Mouse (Mus musculus) erythroblast, embryonic 14.5 days (primary cell): Measurements from ENCODE around the gene Hdgfl2. TPM values are rescaled to one million over a fixed set of nuclear protein-coding genes. Genes with fewer than 3 reads are reported as not detected.
"Not testable (repeated sequence)": the region's sequence is repeated elsewhere in the genome, so short reads cannot be mapped to it uniquely, and the experiment has no call there.

Experiments used
- H3K27me3 ChIP-seq: 2 replicates; pipeline ENCODE4 v1.6.1; 2012; ENCODE audit warnings: inconsistent platforms; ENCODE audit not compliant: control insufficient read depth
- H3K36me3 ChIP-seq: 2 replicates; pipeline ENCODE4 v1.6.1; 2012; ENCODE audit warnings: mild to moderate bottlenecking, inconsistent platforms; ENCODE audit not compliant: control insufficient read depth
- H3K4me1 ChIP-seq: 2 replicates; pipeline ENCODE4 v1.6.1; 2012; ENCODE audit warnings: inconsistent platforms; ENCODE audit not compliant: control insufficient read depth
- H3K4me3 ChIP-seq: replicated peaks from 2 replicates; pipeline ENCODE3; 2012; ENCODE audit warnings: moderate library complexity, mild to moderate bottlenecking, inconsistent platforms
- H3K9me3 ChIP-seq: 2 replicates; pipeline ENCODE4 v1.6.1; 2012; ENCODE audit warnings: low read length, inconsistent platforms, mixed read lengths; ENCODE audit not compliant: control insufficient read depth
- GATA1 ChIP-seq: IDR thresholded peaks from 2 replicates; pipeline ENCODE4 v1.6.1; 2012; ENCODE audit warnings: low read length, inconsistent platforms, mixed read lengths
- TAL1 ChIP-seq: IDR thresholded peaks from 3 replicates; pipeline ENCODE4 v1.6.1; 2012; ENCODE audit warnings: low read length, inconsistent platforms, mixed read lengths
- polyA plus RNA-seq: library from polyadenylated mRNA; stranded (reverse); fragments of >175 nt; gene quantifications from 2 replicates; pipeline ENCODE4 v1.2.3, GENCODE M21; 2012

Hdgfl2 gene
- polyA plus RNA-seq, 1 experiment = 38.5 TPM

DNA sequence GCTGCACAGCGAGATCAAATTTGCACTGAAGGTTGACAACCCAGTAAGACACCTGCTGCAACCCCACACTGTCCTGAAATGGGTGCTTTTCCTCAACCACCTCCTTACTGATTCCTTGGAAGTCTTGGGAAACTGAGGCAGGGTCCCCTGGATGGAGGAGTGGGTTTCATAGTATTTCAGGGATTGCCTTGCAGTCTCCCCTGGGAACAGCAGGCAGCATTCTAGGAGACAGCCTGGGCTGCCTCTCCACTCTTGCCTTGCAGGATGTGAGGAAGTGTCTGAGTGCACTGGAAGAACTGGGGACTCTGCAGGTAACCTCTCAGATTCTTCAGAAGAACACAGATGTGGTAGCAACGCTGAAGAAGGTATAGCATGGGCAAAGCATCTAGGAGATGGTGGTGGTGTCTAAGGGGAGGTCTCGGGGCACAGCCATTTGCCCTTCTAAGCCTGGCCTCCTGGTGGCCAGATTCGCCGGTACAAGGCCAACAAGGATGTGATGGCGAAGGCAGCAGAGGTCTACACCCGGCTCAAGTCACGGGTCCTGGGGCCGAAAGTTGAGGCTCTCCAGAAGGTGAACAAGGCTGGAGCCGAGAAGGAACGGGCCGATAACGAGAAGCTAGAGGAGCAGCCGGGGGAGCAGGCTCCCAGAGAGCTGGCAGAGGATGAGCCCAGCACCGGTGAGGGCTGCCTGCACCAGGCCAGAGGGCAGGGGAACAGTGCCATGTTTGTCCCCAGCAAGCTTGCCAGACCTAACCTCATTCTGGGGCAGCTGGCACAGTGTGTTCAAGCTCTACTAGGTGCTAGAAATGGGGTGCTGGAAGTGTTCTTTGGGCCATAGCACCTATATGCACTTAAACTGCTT, 19.5 kb downstream of the Hdgfl2 start:
- H3K9me3 ChIP-seq = no peaks in the 10 kb centered on the region
- TF ChIP-seq GATA1 = no peak
- TF ChIP-seq TAL1 = no peak
- H3K36me3 ChIP-seq = peaks cover 95% of the 10 kb centered on the region

GRCm38 (mm10) chr17:56100811-56101210, 21.4 kb downstream of the Hdgfl2 start:
- no peak overlapping the region for H3K4me3 ChIP-seq
- H3K27me3 ChIP-seq = no peaks in the 10 kb centered on the region
- no peaks in the 10 kb centered on the region; the same call in 1 of the 2 replicates for H3K4me1 ChIP-seq
- no peaks in the 10 kb centered on the region for H3K9me3 ChIP-seq
- TF ChIP-seq GATA1 (no peak), TAL1 (no peak)
- peaks cover 82% of the 10 kb centered on the region for H3K36me3 ChIP-seq

More for the DNA sequence above, 19.5 kb downstream of the Hdgfl2 start:
- no peak overlapping the region for H3K4me3 ChIP-seq
- no peaks in the 10 kb centered on the region; the same call in 1 of the 2 replicates for H3K4me1 ChIP-seq
- no peaks in the 10 kb centered on the region for H3K27me3 ChIP-seq

GRCm38 (mm10) chr17:56102158-56102557, 22.7 kb downstream of the Hdgfl2 start:
- Histone ChIP-seq H3K9me3 (no peaks in the 10 kb centered on the region), H3K36me3 (peaks cover 69% of the 10 kb centered on the region), H3K4me3 (no peak overlapping the region), H3K4me1 (no peaks in the 10 kb centered on the region), H3K27me3 (no peaks in the 10 kb centered on the region)
- TF ChIP-seq TAL1 (no peak), GATA1 (no peak)

DNA sequence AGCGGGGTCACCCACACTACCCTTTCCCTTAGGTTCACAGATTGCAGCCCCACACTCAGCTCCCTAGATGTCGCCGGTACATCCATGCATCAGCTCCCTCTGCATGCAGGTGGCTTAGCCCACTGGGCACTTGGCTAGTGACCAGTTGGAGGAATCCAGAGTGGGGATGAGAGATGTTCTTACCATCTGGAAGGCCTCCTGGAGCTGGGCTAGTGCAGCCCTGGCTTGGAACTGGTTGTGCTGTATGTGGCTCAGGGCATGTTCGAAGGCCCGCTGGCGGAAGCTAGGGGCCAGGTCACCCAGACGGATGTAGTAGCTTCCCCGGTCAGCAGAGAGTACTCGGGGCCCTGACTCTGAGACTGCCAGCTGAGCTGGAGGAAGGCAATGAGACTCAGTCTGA, 23.5 kb downstream of the Hdgfl2 start:
- Histone ChIP-seq H3K27me3 (no peaks in the 10 kb centered on the region), H3K36me3 (peaks cover 61% of the 10 kb centered on the region), H3K4me1 (no peaks in the 10 kb centered on the region), H3K4me3 (no peak overlapping the region), H3K9me3 (no peaks in the 10 kb centered on the region)
- TF ChIP-seq GATA1 = no peak
- no peak for TF ChIP-seq TAL1

DNA sequence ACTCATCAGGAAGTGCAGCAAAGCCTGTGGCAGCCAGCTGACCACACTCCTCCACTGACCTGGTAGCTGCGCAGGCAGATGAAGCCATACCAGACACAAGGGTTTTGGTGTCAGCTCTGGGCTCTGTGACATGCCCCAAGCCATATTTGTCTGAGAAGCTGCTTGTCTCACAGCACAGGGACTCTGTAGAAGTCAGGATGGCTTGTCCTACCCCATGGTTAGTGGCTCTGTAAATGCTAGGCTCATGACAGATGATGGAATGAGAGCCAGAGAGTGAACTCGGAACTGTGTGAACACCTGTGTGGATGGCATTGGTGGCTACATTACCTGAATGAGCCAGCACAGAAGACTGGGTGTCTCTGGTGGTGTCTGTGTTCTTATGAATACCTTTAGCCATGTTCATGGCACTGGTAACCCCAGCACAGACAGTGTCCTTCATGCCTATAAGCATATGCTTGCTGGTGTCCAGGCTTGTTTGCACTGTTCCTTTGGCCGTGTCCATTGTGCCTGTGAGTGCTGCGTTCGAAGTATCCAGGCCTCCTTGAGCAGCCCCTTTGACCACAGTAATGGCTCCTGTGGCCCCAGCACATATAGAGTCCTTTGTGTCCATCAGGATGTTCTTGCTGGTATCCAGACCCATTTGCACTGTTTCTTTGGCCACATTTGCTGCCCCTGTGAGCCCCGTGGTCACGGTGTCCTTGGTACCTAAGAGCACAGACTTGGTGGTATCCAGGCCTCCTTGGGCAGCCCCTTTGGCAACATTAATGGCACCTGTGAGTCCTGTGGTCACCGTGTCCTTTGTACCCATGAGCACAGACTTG, 24.2 kb downstream of the Hdgfl2 start:
- peaks cover 54% of the 10 kb centered on the region for H3K36me3 ChIP-seq
- H3K9me3 ChIP-seq = no peaks in the 10 kb centered on the region
- H3K27me3 ChIP-seq = no peaks in the 10 kb centered on the region
- H3K4me3 ChIP-seq = no peak overlapping the region
- no peaks in the 10 kb centered on the region for H3K4me1 ChIP-seq
- no peak for TF ChIP-seq TAL1
- TF ChIP-seq GATA1 = no peak

DNA sequence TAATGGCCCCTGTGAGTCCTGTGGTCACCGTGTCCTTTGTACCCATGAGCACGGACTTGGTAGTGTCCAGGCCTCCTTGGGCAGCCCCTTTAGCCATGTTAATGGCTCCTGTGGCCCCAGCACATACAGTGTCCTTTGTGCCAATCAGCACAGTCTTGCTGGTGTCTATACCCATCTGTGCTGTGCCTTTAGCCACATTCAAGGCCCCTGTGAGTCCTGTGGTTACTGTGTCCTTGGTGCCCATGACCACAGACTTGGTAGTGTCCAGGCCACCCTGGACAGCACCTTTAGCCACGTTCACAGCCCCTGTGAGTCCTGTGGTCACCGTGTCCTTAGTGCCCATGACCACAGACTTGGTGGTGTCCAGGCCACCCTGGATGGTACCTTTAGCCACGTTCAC, 25.4 kb downstream of the Hdgfl2 start:
- not testable (repeated sequence) for H3K4me1 ChIP-seq, H3K4me3 ChIP-seq, H3K27me3 ChIP-seq, H3K9me3 ChIP-seq
- H3K36me3 ChIP-seq = peaks cover 43% of the 10 kb centered on the region

DNA sequence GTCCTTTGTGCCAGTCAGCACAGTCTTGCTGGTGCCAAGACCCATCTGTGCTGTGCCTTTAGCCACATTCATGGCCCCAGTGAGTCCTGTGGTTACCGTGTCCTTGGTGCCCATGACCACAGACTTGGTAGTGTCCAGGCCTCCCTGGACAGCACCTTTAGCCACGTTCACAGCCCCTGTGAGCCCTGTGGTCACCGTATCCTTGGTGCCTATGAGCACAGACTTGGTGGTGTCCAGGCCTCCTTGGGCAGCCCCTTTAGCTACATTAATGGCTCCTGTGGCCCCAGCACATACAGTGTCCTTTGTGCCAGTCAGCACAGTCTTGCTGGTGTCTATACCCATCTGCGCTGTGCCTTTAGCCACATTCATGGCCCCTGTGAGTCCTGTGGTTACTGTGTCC, 27.0 kb downstream of the Hdgfl2 start:
- peaks cover 27% of the 10 kb centered on the region for H3K36me3 ChIP-seq
- H3K27me3 ChIP-seq, H3K4me3 ChIP-seq, H3K4me1 ChIP-seq, H3K9me3 ChIP-seq: not testable (repeated sequence)

DNA sequence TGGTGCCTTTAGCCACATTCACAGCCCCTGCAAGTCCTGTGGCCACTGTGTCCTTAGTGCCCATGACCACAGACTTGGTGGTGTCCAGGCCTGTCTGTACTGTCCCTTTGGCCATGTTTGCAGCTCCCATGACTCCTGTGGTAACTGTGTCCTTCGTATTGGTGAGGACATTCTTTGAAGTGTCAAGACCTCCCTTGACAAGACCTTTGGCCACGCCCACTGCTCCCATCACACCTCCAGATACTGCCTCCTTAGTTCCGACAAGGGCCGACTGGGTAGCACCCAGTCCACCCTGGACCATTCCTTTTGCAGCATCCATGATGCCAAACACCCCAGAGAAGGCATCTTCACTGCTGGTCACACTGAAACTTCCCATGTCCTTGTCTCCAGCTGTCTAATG, 27.5 kb downstream of the Hdgfl2 start:
- Histone ChIP-seq H3K4me1 (no peaks in the 10 kb centered on the region), H3K9me3 (no peaks in the 10 kb centered on the region), H3K4me3 (no peak overlapping the region), H3K36me3 (peaks cover 22% of the 10 kb centered on the region), H3K27me3 (no peaks in the 10 kb centered on the region)
- TF ChIP-seq GATA1 = no peak
- no peak for TF ChIP-seq TAL1

DNA sequence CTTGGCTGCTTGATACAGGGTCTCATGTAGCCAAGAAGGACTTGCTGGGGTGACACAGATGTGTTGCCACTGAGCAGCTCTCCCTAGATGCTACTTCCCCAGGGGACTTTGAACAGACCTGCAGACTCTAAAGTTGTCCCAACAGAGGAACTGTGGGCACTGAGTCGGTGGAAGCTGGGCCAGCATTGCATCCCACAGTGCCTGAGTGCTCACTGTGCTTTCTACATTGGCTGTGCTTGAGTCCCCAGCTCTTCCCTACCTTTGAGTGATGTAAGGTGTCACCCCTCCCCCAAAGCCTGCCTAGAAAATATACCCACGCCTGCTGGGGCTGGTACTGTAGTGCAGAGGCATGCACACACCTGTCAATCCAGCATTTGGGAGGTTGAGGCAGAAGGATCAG, 28.3 kb downstream of the Hdgfl2 start:
- TF ChIP-seq GATA1 (no peak), TAL1 (no peak)
- H3K27me3 ChIP-seq = no peaks in the 10 kb centered on the region
- peaks cover 14% of the 10 kb centered on the region for H3K36me3 ChIP-seq
- H3K4me1 ChIP-seq = no peaks in the 10 kb centered on the region
- H3K9me3 ChIP-seq = no peaks in the 10 kb centered on the region
- no peak overlapping the region for H3K4me3 ChIP-seq
